Mouse (Mus musculus): ENCODE data around the gene Lcp2. TPM values are rescaled to one million over a fixed set of nuclear protein-coding genes. Genes with fewer than 3 reads are reported as not detected.

Gene Lcp2
- polyA plus RNA-seq, 1 experiment from 2014 or later, result 1.9 TPM

Other genes starting within 250 kb of the Lcp2 start
- 0.10 and 0.14 TPM in 2 replicates for gene Kcnmb1, start 83.9 kb upstream of the Lcp2 start, polyA plus RNA-seq (2015; fragmentation: Nextera tagmentation; extraction: Ambion mirVana)
- gene Kcnip1, start 53.8 kb upstream of the Lcp2 start, polyA plus RNA-seq (2015; fragmentation: Nextera tagmentation; extraction: Ambion mirVana), result 3.1 and 4.4 TPM in 2 replicates
- 0.90 TPM in 1 of 2 replicates, not detected in the other for gene 4930469K13Rik, start 51.6 kb downstream of the Lcp2 start, polyA plus RNA-seq (2015; fragmentation: Nextera tagmentation; extraction: Ambion mirVana)
- gene Foxi1, start 161.2 kb downstream of the Lcp2 start, polyA plus RNA-seq (2015; fragmentation: Nextera tagmentation; extraction: Ambion mirVana), result not detected in 2 replicates

All from limb, embryonic 13.5 days (tissue).